Mouse (Mus musculus): ENCODE measurements around the gene Cfap100. TPM values are rescaled to one million over a fixed set of nuclear protein-coding genes. Genes with fewer than 3 reads are reported as not detected.

Gene Cfap100
- polyA plus RNA-seq, 1 experiment from 2014 or later = 0.23 TPM

- H3K9me3 ChIP-seq = no peaks in the 10 kb centered on the region
- no peak overlapping the region for H3K4me2 ChIP-seq (replicated peaks)
- no peak for ATAC-seq
- H3K27ac ChIP-seq = no peak overlapping the region
- H3K27me3 ChIP-seq (replicated peaks) = peaks cover under 1% of the 10 kb centered on the region; the same call in 1 of the 2 replicates
- H3K9ac ChIP-seq = no peak overlapping the region
- H3K36me3 ChIP-seq = no peaks in the 10 kb centered on the region
- 90% methylated on average over 12 of the region's 12 CpGs for WGBS
- peaks cover 13% of the 10 kb centered on the region for H3K4me1 ChIP-seq (replicated peaks)
- no peak overlapping the region for H3K4me3 ChIP-seq (replicated peaks)
Observed at GRCm38 (mm10) chr6:90466847-90467410, 38.3 kb upstream of the Cfap100 start.

GRCm38 (mm10) chr6:90466079-90466478 lies 37.5 kb upstream of the Cfap100 start:
- no peaks in the 10 kb centered on the region for H3K9me3 ChIP-seq
- no peaks in the 10 kb centered on the region for H3K36me3 ChIP-seq
- H3K27ac ChIP-seq = no peak overlapping the region
- WGBS = 84% methylated on average over 10 of the region's 10 CpGs
- H3K4me2 ChIP-seq (replicated peaks) = no peak overlapping the region
- H3K4me3 ChIP-seq (replicated peaks) = no peak overlapping the region
- H3K4me1 ChIP-seq (replicated peaks) = peaks cover 14% of the 10 kb centered on the region
- H3K27me3 ChIP-seq (replicated peaks) = peaks cover 9% of the 10 kb centered on the region
- no peak for ATAC-seq
- H3K9ac ChIP-seq = no peak overlapping the region

GRCm38 (mm10) chr6:90465028-90465640 lies 36.5 kb upstream of the Cfap100 start:
- no peak overlapping the region for H3K9ac ChIP-seq
- no peaks in the 10 kb centered on the region for H3K9me3 ChIP-seq
- 95% methylated on average over 11 of the region's 11 CpGs for WGBS
- H3K27ac ChIP-seq = no peak overlapping the region
- no peak for ATAC-seq
- H3K36me3 ChIP-seq = no peaks in the 10 kb centered on the region
- H3K4me1 ChIP-seq (replicated peaks) = peaks cover 14% of the 10 kb centered on the region
- peaks cover 13% of the 10 kb centered on the region for H3K27me3 ChIP-seq (replicated peaks)
- no peak overlapping the region for H3K4me2 ChIP-seq (replicated peaks)
- H3K4me3 ChIP-seq (replicated peaks) = no peak overlapping the region

GRCm38 (mm10) chr6:90463890-90464421 lies 35.4 kb upstream of the Cfap100 start:
- Histone ChIP-seq H3K4me3 (replicated peaks) (peak overlapping the region; percentile 63), H3K4me1 (replicated peaks) (peaks cover 14% of the 10 kb centered on the region), H3K4me2 (replicated peaks) (peak overlapping the region; percentile 100), H3K9ac (0 out of 2 replicates have a peak overlapping the region, but pooled peaks have one; percentile 60), H3K27ac (0 out of 2 replicates have a peak overlapping the region, but pooled peaks have one; percentile 18), H3K27me3 (replicated peaks) (peaks cover 18% of the 10 kb centered on the region), H3K9me3 (no peaks in the 10 kb centered on the region), H3K36me3 (no peaks in the 10 kb centered on the region)
- ATAC-seq = no peak
- WGBS = 35% methylated on average over 7 of the region's 7 CpGs

- whole genome bisulfite sequencing = under 1% methylated on average over 31 of the region's 31 CpGs
- no peaks in the 10 kb centered on the region for H3K9me3 ChIP-seq
- peaks cover 14% of the 10 kb centered on the region for H3K4me1 ChIP-seq (replicated peaks)
- peak overlapping the region; percentile 60 for H3K9ac ChIP-seq
- peak overlapping the region; percentile 63 for H3K4me3 ChIP-seq (replicated peaks)
- H3K36me3 ChIP-seq = no peaks in the 10 kb centered on the region
- peak overlapping the region; percentile 100 for H3K4me2 ChIP-seq (replicated peaks)
- ATAC-seq = peak; percentile 89
- H3K27ac ChIP-seq = 0 out of 2 replicates have a peak overlapping the region, but pooled peaks have one; percentile 18
- H3K27me3 ChIP-seq (replicated peaks) = peaks cover 18% of the 10 kb centered on the region
Observed at GRCm38 (mm10) chr6:90463228-90463862, 34.7 kb upstream of the Cfap100 start.

- Histone ChIP-seq H3K9ac (peak overlapping the region; percentile 60), H3K4me2 (replicated peaks) (peak overlapping the region; percentile 100), H3K27me3 (replicated peaks) (peaks cover 18% of the 10 kb centered on the region), H3K4me1 (replicated peaks) (peaks cover 14% of the 10 kb centered on the region), H3K36me3 (no peaks in the 10 kb centered on the region), H3K9me3 (no peaks in the 10 kb centered on the region), H3K4me3 (replicated peaks) (peak overlapping the region; percentile 63), H3K27ac (no peak overlapping the region)
- WGBS = under 1% methylated on average over 38 of the region's 38 CpGs
- ATAC-seq = peak; percentile 60
Observed at GRCm38 (mm10) chr6:90462841-90463227, 34.2 kb upstream of the Cfap100 start.

- H3K36me3 ChIP-seq = no peaks in the 10 kb centered on the region
- peak; percentile 82 for ATAC-seq
- H3K9ac ChIP-seq = peak within 1 kb of the TSS; percentile 60
- H3K27ac ChIP-seq = no peak within 1 kb of the TSS
- H3K4me3 ChIP-seq (replicated peaks) = peak within 1 kb of the TSS; percentile 63
- peaks cover 14% of the 10 kb centered on the region for H3K4me1 ChIP-seq (replicated peaks)
- no peaks in the 10 kb centered on the region for H3K9me3 ChIP-seq
- H3K4me2 ChIP-seq (replicated peaks) = peak within 1 kb of the TSS; percentile 100
- under 1% methylated on average over 69 of the region's 70 CpGs for WGBS
- H3K27me3 ChIP-seq (replicated peaks) = peaks cover 18% of the 10 kb centered on the region
Observed at GRCm38 (mm10) chr6:90462181-90462706, 33.6 kb upstream of the Cfap100 start, which contains the start of gene Klf15. TSS of gene Klf15 (plus strand) at chr6:90462576.

GRCm38 (mm10) chr6:90461771-90462170 lies 33.2 kb upstream of the Cfap100 start:
- ATAC-seq = no peak
- H3K27me3 ChIP-seq (replicated peaks) = peaks cover 18% of the 10 kb centered on the region
- no peak overlapping the region for H3K9ac ChIP-seq
- peak overlapping the region; percentile 63 for H3K4me3 ChIP-seq (replicated peaks)
- 21% methylated on average over 12 of the region's 12 CpGs for WGBS
- H3K9me3 ChIP-seq = no peaks in the 10 kb centered on the region
- H3K36me3 ChIP-seq = no peaks in the 10 kb centered on the region
- no peak overlapping the region for H3K27ac ChIP-seq
- H3K4me2 ChIP-seq (replicated peaks) = peak overlapping the region; percentile 100
- peaks cover 14% of the 10 kb centered on the region for H3K4me1 ChIP-seq (replicated peaks)

GRCm38 (mm10) chr6:90461181-90461580 lies 32.6 kb upstream of the Cfap100 start:
- peaks cover 18% of the 10 kb centered on the region for H3K27me3 ChIP-seq (replicated peaks)
- no peak for ATAC-seq
- no peaks in the 10 kb centered on the region for H3K36me3 ChIP-seq
- no peak overlapping the region for H3K9ac ChIP-seq
- peaks cover 14% of the 10 kb centered on the region for H3K4me1 ChIP-seq (replicated peaks)
- 37% methylated on average over 2 of the region's 2 CpGs for WGBS
- no peaks in the 10 kb centered on the region for H3K9me3 ChIP-seq
- no peak overlapping the region for H3K4me2 ChIP-seq (replicated peaks)
- no peak overlapping the region for H3K27ac ChIP-seq
- H3K4me3 ChIP-seq (replicated peaks) = no peak overlapping the region

GRCm38 (mm10) chr6:90457421-90457820 lies 28.8 kb upstream of the Cfap100 start:
- no peak overlapping the region for H3K4me3 ChIP-seq (replicated peaks)
- no peaks in the 10 kb centered on the region for H3K9me3 ChIP-seq
- no peak overlapping the region for H3K9ac ChIP-seq
- H3K27me3 ChIP-seq (replicated peaks) = peaks cover 18% of the 10 kb centered on the region
- 0 out of 2 replicates have a peak, but pooled peaks cover 2% of the 10 kb centered on the region for H3K4me1 ChIP-seq (replicated peaks)
- H3K4me2 ChIP-seq (replicated peaks) = no peak overlapping the region
- WGBS = 74% methylated on average over 2 of the region's 2 CpGs
- H3K36me3 ChIP-seq = no peaks in the 10 kb centered on the region
- no peak overlapping the region for H3K27ac ChIP-seq
- no peak for ATAC-seq

GRCm38 (mm10) chr6:90453751-90454150 lies 25.2 kb upstream of the Cfap100 start:
- H3K27me3 ChIP-seq (replicated peaks) = no peaks in the 10 kb centered on the region
- no peak overlapping the region for H3K4me2 ChIP-seq (replicated peaks)
- no peaks in the 10 kb centered on the region for H3K9me3 ChIP-seq
- H3K27ac ChIP-seq = no peak overlapping the region
- ATAC-seq = no peak
- no peak overlapping the region for H3K9ac ChIP-seq
- no peaks in the 10 kb centered on the region for H3K4me1 ChIP-seq (replicated peaks)
- no peak overlapping the region for H3K4me3 ChIP-seq (replicated peaks)
- WGBS = 86% methylated on average over 5 of the region's 5 CpGs
- no peaks in the 10 kb centered on the region for H3K36me3 ChIP-seq

- no peaks in the 10 kb centered on the region for H3K9me3 ChIP-seq
- no peak for ATAC-seq
- H3K27me3 ChIP-seq (replicated peaks) = no peaks in the 10 kb centered on the region
Observed at GRCm38 (mm10) chr6:90452603-90453002, 24.0 kb upstream of the Cfap100 start.

More at GRCm38 (mm10) chr6:90452603-90453002, 24.0 kb upstream of the Cfap100 start:
- no peak overlapping the region for H3K27ac ChIP-seq
- no peaks in the 10 kb centered on the region for H3K4me1 ChIP-seq (replicated peaks)
- no peak overlapping the region for H3K4me2 ChIP-seq (replicated peaks)
- no peak overlapping the region for H3K4me3 ChIP-seq (replicated peaks)
- no peaks in the 10 kb centered on the region for H3K36me3 ChIP-seq
- H3K9ac ChIP-seq = no peak overlapping the region
